Mouse (Mus musculus): ENCODE data around the gene Blm. TPM values are rescaled to one million over a fixed set of nuclear protein-coding genes. Genes with fewer than 3 reads are reported as not detected.

Gene Blm
- total and polyA plus RNA-seq, 2 experiments = 0.43 to 6.9 TPM

DNA sequence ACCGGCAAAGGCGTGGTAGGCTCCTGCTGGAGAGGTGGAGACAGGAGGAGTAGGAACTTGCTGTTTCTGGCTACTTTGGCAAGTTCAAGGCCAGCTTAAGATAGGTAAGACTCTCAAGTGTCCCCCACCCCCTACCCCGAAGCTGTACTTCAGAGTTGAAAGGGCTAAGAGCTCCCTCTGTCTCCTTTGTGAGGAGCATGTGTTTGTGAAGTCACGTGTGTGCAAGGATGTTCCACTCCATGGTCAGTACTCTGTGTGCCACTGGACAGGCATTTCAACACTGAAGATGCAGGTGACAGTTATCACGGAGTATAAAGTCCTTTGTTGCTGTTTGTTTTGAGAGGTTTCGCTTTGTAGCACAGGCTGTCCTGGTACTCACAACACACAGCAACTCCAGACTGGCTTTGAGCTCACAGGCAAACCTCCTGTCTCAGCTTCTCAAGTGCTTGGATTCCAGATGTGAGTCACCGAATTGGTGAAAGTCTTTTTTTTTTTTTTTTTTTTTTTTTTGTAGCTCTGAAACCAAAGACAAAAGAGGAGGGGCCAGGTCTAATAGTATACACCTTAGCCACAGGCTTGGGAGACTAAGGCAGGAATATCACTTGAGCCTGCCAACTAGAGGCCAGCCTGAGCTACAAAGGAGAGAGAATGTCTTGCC is 88.6 kb downstream of the Blm start:
- DNase-seq (ENCODE audit: extremely low read depth, low read depth, low spot score) = peak; percentile 100
- Histone ChIP-seq H3K27me3 (ENCODE audit: control insufficient read depth, insufficient read depth, low read length) (no peaks in the 10 kb centered on the region), H3K4me1 (ENCODE audit: control insufficient read depth, insufficient read depth, low read length) (peaks cover 22% of the 10 kb centered on the region), H3K4me3 (ENCODE audit: insufficient read depth, low read depth, low read length) (no peak overlapping the region), H3K36me3 (ENCODE audit: control insufficient read depth, insufficient read depth, low read length) (no peaks in the 10 kb centered on the region), H3K27ac (replicated peaks; ENCODE audit: insufficient read depth, low read depth, low read length) (peak overlapping the region; percentile 82), H3K9ac (ENCODE audit: low read depth, low read length) (0 out of 2 replicates have a peak overlapping the region, but pooled peaks have one; percentile 3), H3K79me2 (ENCODE audit: control insufficient read depth, insufficient read depth, low read length) (no peaks in the 10 kb centered on the region)
- TF ChIP-seq CTCF (IDR thresholded peaks at IDR 0.05; ENCODE audit: low read depth, low read length) = no peak
- no peak for TF ChIP-seq POLR2A (IDR thresholded peaks at IDR 0.05; ENCODE audit: extremely low read depth, insufficient read depth, low read length)
- WGBS = 34% methylated on average over 7 of the region's 7 CpGs

DNA sequence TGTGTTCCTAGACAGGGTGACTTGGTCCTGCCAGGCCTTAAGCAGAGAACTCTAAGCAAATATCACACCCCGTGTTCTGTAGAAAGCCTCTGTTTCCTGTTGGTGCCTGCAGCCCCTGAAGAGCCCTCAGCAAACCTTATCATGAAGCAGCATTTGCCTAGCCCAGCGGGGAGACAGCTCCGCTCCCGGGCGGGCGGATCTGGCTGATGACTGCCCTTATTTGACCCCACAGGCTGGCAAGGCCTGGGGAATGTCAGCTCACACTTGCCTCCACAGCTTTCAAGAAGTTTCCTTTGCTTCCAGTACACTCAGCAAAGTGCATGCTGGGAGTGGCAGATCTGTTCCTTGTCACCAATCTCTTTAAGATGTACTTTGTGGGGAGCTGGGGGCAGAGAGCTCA is 89.4 kb downstream of the Blm start:
- Histone ChIP-seq H3K79me2 (ENCODE audit: control insufficient read depth, insufficient read depth, low read length) (no peaks in the 10 kb centered on the region), H3K4me1 (ENCODE audit: control insufficient read depth, insufficient read depth, low read length) (peaks cover 17% of the 10 kb centered on the region), H3K27me3 (ENCODE audit: control insufficient read depth, insufficient read depth, low read length) (no peaks in the 10 kb centered on the region), H3K27ac (replicated peaks; ENCODE audit: insufficient read depth, low read depth, low read length) (peak overlapping the region; percentile 64), H3K36me3 (ENCODE audit: control insufficient read depth, insufficient read depth, low read length) (no peaks in the 10 kb centered on the region), H3K4me3 (ENCODE audit: insufficient read depth, low read depth, low read length) (no peak overlapping the region), H3K9ac (ENCODE audit: low read depth, low read length) (no peak overlapping the region)
- 51% methylated on average over 6 of the region's 6 CpGs for WGBS
- DNase-seq (ENCODE audit: extremely low read depth, low read depth, low spot score) = peak; percentile 44
- TF ChIP-seq CTCF (IDR thresholded peaks at IDR 0.05; ENCODE audit: low read depth, low read length) (no peak), POLR2A (IDR thresholded peaks at IDR 0.05; ENCODE audit: extremely low read depth, insufficient read depth, low read length) (no peak)

- no peaks in the 10 kb centered on the region for H3K79me2 ChIP-seq (ENCODE audit: control insufficient read depth, insufficient read depth, low read length)
- H3K27ac ChIP-seq (replicated peaks; ENCODE audit: insufficient read depth, low read depth, low read length) = no peak overlapping the region
- no peaks in the 10 kb centered on the region for H3K27me3 ChIP-seq (ENCODE audit: control insufficient read depth, insufficient read depth, low read length)
- TF ChIP-seq POLR2A (IDR thresholded peaks at IDR 0.05; ENCODE audit: extremely low read depth, insufficient read depth, low read length) (no peak), CTCF (IDR thresholded peaks at IDR 0.05; ENCODE audit: low read depth, low read length) (no peak)
- H3K4me3 ChIP-seq (ENCODE audit: insufficient read depth, low read depth, low read length) = no peak overlapping the region
- WGBS = 72% methylated on average over 17 of the region's 17 CpGs
- DNase-seq (ENCODE audit: extremely low read depth, low read depth, low spot score) = no peak
- H3K36me3 ChIP-seq (ENCODE audit: control insufficient read depth, insufficient read depth, low read length) = no peaks in the 10 kb centered on the region
- H3K4me1 ChIP-seq (ENCODE audit: control insufficient read depth, insufficient read depth, low read length) = peaks cover 16% of the 10 kb centered on the region
- no peak overlapping the region for H3K9ac ChIP-seq (ENCODE audit: low read depth, low read length)
Observed at GRCm38 (mm10) chr7:80444401-80445249, 90.3 kb downstream of the Blm start.

DNA sequence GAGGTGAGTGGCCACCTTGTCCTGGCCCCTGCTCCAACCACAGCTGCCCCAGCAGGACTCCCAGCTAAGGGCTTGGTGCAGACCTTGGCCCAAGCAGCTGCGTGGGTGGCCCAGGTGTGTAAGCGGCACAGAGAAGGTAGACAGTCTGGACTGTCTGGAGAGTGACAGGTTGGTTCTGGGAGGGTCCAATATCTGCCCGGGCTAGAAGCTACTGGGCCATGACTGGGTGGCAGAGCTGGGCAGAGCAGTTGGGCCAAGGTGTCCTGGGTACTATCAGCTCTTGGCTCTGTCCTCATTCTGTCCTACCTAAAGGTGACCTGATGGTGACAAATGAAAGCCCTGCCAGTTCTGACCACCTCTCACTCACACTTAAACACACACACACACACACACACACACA is 91.8 kb downstream of the Blm start:
- Histone ChIP-seq H3K27ac (replicated peaks; ENCODE audit: insufficient read depth, low read depth, low read length) (no peak overlapping the region), H3K4me1 (ENCODE audit: control insufficient read depth, insufficient read depth, low read length) (peaks cover 18% of the 10 kb centered on the region), H3K9ac (ENCODE audit: low read depth, low read length) (no peak overlapping the region), H3K4me3 (ENCODE audit: insufficient read depth, low read depth, low read length) (no peak overlapping the region), H3K36me3 (ENCODE audit: control insufficient read depth, insufficient read depth, low read length) (no peaks in the 10 kb centered on the region), H3K79me2 (ENCODE audit: control insufficient read depth, insufficient read depth, low read length) (no peaks in the 10 kb centered on the region), H3K27me3 (ENCODE audit: control insufficient read depth, insufficient read depth, low read length) (no peaks in the 10 kb centered on the region)
- DNase-seq (ENCODE audit: extremely low read depth, low read depth, low spot score) = no peak
- TF ChIP-seq CTCF (IDR thresholded peaks at IDR 0.05; ENCODE audit: low read depth, low read length) (no peak), POLR2A (IDR thresholded peaks at IDR 0.05; ENCODE audit: extremely low read depth, insufficient read depth, low read length) (no peak)
- 91% methylated on average over 3 of the region's 3 CpGs for WGBS

DNA sequence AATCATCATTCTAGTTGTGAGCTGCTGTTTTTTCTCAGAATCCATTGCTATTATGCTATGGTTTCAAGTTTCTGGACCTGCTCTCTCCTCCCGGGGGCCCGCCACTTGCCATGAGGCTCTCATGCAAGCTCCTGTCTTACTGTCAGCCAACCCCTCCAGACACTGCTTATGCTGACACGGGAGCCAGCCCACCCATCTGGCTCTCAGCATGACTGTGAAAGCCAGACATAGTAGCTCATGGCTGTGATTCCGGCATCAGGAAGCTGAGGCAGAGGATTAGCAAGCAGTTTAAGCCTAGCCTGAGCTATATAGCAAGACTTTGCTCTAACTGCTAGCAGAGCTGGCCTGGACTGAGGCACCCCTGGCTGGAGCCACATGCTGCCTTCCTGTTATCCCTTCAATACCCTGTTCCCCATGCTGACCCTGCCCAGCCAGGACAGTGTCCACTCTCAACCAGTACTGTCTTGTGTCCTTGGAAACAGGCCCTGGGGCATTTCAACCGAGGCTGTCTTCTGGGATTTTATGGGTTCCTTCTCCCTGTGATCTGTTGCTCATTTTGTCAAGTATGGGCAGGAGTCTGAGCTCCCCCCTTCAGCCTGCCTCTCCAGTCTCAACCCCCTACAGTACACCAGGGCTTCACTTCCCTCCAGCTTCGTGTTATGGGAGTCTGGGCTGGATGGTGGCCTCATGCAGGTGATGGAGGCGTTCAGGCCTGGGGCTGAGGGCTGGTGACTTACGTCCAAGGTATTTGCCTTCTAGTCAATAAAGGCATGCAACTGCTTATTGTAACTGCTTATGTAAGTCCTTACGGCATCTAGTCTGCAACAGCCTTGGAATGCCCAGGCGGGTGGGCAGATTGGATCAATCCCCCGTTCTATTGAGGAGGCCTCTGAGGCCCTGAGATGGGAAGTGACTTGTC is 92.7 kb downstream of the Blm start:
- no peak for DNase-seq (ENCODE audit: extremely low read depth, low read depth, low spot score)
- Histone ChIP-seq H3K79me2 (ENCODE audit: control insufficient read depth, insufficient read depth, low read length) (no peaks in the 10 kb centered on the region), H3K27me3 (ENCODE audit: control insufficient read depth, insufficient read depth, low read length) (no peaks in the 10 kb centered on the region), H3K4me1 (ENCODE audit: control insufficient read depth, insufficient read depth, low read length) (peaks cover 18% of the 10 kb centered on the region), H3K9ac (ENCODE audit: low read depth, low read length) (no peak overlapping the region), H3K4me3 (ENCODE audit: insufficient read depth, low read depth, low read length) (no peak overlapping the region), H3K36me3 (ENCODE audit: control insufficient read depth, insufficient read depth, low read length) (no peaks in the 10 kb centered on the region), H3K27ac (replicated peaks; ENCODE audit: insufficient read depth, low read depth, low read length) (no peak overlapping the region)
- no peak for TF ChIP-seq CTCF (IDR thresholded peaks at IDR 0.05; ENCODE audit: low read depth, low read length)
- no peak for TF ChIP-seq POLR2A (IDR thresholded peaks at IDR 0.05; ENCODE audit: extremely low read depth, insufficient read depth, low read length)
- 94% methylated on average over 11 of the region's 11 CpGs for WGBS

Data from liver, adult 2 months (tissue).